Mouse (Mus musculus) lung, postnatal 25 days (tissue): ENCODE data around the gene Lman2l.

Experiments used
- DNase-seq: peaks from one replicate; pipeline ENCODE4 v3.0.0; 2022; ENCODE audit warnings: low spot score

The Lman2l gene

DNA sequence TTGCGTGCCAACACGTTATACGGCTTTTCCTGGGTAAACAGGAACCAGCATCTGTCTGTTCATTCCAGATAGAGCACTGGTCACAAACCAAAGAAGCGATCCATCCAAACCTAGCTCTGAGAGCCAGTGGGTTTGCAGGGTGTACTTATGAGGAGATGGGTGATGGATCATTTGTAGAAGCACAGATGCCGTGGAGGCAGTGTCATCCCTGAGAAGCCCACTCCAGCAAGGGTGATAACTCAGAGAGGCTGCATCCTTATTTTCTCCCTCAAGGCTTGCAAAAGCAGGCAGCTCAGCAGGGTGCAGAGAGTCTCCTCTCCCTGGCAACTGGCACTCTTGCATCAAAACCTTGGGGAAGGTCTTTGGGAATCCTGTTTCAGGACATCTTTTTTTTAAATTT, 13.1 kb upstream of the Lman2l start:
- no peak for DNase-seq

DNA sequence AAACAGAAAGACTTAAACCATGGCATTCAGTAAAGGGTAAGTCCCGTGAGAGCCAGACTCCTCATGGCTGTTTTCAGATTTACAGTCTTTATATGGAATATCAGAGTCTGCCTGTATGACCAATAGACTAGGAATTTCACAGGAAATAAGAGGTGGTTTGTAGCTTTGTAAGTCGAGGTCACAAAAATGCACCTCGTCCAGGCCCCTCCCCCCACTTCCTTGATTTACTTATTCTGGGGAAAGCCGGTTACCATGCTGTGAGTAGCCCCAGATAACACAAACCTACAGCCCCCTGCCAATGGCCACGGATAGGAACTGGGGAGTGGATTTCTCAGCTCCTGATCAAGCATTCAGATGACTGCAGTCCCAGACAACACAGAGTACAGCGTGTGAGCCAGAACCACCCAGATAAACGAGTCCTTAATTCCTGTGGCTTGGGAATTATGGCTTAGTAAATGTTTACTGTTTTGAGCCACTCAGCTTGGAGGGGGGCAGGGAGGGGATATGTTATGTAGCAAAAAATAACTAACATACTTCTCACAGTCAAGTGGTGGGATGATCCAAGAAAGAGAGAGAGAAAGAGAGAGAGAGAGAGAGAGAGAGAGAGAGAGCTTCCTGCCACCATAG, 12.4 kb upstream of the Lman2l start:
- no peak for DNase-seq

DNA sequence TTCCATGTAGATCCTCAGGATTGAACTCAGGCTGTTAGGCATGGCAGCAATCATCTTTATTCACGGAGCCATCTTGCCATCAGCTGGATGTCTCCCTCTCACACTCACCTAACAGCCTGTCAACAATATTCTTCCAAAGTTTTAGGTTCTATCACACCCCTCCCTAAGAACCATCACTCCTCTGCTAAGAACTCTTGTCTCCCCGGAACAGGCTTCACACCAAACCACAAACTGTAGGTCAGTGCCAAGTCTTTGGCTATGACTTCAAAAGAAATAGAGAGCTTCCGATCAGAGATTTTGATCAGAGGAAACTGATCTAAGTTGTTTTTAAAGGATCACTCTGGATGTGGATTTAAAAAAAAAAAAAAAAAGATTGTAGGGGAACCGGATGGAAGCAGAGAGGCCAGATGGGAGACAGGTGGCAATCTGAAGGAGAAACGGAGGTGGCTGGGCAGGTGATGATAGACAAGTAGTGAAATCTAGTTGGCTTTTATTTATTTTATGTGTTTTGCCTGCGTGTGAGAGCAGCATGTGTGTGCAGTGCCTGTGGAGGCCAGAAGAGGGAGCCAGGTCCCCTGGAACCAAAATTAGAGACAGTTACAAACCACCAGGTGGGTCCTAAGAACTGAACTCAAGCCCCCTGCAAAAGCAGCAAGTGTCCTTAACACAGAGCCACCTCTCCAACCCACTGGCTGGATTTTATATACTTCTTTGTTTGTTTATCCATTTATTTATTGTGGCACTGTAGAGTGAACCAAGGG, 9.2 kb upstream of the Lman2l start:
- DNase-seq: no peak

DNA sequence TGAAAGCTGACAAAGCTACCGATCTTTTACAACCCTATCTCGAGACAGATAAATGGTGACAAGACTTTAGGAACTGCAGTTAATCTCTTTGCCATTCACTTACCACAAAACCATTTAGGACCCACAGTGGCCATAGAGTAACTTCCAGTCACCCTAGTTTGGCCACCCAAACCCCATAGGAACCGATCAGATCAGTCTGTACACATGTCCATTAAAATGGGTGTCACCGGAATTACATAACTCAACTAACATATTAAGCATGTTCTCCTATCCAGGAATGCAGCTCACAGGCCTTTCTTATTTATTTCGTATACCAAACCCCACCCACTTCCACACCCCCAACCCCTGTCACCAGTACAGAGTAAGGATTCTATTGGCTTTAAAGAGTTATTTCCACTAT, 1.8 kb upstream of the Lman2l start:
- no peak for DNase-seq

DNA sequence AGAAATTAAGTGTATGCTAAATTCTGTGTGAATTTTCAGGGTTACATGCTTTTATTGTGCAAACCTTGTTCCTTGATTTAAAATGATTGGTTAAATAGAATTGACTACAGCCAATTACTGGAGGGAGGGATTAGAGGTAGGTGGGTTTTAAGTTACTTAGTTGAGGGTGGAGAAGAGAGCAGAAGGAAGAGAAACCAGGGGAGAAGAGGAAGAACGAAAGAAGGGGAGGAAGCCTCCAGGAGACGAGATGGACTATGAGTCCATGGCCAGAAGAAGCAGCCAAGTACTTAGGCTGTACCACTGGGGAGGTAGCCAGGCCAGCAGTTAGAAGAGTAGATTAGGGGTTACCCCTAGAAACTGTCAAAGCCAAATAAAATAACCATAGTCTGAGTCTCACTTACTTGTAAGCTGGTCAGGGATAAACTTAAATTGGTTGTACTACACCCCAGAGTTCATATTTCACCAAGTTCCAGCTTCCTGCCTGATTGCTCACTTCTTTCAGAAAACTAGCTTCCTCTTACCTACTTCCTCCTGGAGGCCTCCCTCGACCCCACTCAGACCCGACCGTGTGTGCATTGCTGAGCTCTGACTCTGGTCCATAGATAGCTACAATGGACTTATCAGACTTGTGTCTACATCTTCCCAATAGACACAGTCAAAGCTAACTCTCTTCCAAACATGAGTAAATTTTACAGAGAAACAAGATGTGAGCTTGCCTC, 1.2 kb upstream of the Lman2l start:
- no peak for DNase-seq

DNA sequence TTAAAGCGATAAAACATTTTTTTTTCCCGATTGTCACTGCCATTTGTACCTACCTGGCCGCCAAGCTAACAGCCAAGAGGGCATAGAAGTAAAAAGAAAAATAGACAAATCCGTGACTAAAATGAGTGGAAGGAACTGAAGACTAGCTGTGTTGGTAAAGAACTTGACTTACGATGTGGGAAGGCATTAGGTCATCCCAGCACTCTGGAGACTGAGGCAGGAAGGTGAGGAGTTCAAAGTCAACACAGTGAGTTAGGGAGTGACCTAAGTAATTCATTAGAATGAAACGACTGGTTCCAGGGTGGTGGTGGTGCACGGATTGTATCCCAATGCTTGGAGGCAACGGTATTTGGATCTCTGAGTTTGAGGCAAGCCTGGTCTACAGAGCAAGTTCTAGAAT, 437 bp upstream of the Lman2l start:
- no peak for DNase-seq

DNA sequence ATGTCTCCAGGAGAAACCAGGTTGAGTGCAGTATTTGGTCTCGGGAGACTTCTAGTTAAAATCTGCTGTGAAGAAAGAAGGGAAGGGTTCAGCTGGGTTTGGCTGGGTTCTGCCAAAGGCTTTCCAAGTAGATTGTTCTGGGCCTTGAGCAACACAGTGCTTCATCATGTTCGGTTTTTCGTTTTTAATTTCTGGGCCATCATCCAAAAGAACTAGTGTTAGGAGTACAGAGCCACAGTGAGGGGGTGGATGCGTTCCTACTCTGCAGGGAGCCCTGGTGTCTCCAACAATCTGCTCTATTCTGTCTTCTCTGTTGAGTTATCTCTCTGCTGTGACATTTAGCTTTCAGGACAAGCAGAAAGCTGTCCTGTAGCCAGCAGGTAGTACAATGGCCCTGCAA, 4.0 kb downstream of the Lman2l start:
- peak; percentile 35 for DNase-seq

DNA sequence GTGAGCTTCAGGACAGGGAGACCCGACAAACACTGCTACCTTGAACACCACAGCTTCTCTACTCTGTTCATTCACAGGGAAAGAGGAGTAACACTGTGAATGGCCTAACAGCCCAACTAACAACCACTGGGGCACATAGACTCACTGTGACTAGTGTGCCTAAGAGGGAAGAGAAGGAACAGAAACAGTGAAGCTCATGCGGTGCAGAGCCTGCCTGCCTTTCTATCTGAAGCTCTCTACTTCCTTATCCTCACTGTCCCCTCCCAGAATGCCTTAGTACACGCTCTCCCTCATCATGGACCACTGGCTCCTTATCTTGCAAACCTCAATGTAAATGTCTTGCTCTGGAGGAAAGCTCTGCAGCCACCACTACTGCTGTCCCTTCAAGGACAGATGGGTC, 7.8 kb downstream of the Lman2l start:
- no peak for DNase-seq

DNA sequence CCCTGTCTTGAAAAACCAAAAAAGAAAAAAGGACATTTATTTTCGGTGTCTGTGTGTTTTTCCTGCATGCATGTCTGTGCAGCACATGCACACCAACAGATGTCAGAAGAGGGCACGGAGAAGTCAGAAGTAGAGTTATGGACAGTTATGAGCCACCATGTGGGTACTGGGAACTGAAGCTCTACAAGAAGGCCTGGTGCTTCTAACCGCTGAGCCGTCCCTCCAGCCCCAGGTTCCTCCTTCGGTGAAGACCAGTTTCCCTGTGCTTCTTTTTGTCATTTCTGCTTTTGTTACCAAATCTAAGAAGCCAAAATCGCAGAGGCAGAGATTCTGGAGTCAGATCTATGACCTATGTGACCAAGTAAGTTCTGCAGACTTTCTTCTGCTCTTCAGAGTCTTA, 8.6 kb downstream of the Lman2l start:
- no peak for DNase-seq

DNA sequence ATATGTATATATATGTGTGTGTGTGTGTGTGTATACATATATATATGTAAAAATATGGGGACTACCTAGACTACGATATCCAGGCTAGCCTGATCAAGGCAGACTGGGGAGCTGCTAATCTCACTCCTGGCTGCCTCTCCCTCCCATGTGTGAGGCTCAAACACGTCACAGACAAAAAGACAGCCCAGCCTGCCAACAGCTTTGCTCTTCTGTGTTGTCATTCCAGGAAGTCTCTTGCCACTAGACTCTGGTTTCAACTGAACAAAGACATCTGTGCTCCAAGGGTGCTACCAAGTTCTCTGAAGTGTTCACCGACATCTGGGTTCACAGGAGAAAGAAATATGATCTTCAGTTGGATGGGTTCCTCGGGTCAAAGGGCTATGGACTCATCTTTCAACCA, 10.0 kb downstream of the Lman2l start:
- DNase-seq: no peak

DNA sequence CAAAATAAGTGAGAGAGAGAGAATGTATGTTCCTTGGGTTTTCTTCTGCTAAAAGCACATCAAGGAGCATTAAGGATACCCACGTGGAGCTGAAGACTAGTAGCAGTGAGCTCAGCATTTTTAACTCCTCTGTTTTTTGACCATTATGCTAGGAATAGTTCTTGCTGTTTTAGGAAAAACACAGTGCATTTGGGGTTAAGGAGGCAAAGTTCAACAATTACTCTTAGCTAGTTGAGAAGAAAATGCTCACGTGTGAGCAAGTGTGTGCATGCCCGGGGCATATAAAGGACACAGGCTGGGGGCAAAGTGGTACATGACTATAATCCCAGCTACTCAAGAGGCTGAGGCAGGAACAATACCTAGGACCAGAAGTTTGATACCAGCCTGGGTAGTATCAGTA, 11.5 kb downstream of the Lman2l start:
- no peak for DNase-seq

DNA sequence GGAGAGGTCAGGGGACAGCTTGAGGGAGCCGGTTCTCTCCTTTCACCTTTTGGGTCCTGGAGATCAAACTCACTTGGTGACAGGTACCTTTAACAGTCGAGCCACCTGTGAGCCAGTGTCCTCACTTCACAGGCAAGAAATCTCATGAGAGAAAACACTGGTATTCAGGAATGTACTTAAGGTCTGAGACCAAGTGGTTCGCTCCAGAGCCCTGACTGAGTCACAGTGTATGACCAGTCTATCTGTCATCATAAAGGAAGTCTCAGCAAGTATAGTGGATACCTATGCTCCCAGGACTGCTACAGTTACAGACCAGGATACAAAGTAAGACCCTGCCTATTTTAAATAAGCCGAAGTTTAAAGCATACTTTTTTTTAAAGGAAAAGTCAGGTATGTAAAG, 12.1 kb downstream of the Lman2l start:
- DNase-seq: no peak

DNA sequence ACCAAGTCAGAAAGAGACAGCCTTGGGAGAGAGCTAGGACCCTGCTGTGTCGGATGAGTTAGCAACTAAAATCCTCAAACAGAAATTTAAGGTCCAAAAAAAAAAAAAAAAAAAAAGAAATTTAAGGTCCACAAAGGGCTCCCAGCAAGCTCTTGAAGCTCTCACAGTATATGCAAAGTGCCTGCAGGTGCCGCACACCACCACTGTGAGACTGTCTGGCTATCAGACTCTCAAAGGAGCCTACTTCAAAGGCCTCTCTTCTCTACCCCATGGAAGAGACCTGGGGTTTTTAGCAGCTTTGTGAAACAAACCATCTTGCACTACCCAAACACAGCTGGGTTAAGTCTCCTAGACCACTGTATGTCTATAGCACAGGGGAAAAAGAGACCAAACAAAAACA, 15.6 kb downstream of the Lman2l start:
- no peak for DNase-seq

DNA sequence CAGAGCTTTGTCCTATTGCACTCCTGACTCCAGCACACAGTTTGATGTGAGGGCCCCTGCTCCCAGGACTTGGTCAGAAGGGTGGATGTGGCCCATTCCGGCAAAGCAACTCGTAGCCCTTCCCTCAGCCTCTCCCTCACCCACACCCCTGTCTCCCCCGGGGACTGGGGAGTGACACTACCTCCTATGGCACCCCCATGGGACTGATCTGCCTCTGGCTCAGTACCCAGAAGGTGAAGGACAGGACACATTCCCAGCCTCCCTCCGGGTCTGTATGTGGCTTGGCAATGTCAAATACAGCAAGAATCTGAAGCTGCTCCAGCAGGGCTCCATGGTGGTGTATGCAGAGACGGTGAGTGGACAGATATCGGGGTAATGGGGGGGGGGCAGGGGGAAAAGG, 40.5 kb downstream of the Lman2l start:
- no peak for DNase-seq

DNA sequence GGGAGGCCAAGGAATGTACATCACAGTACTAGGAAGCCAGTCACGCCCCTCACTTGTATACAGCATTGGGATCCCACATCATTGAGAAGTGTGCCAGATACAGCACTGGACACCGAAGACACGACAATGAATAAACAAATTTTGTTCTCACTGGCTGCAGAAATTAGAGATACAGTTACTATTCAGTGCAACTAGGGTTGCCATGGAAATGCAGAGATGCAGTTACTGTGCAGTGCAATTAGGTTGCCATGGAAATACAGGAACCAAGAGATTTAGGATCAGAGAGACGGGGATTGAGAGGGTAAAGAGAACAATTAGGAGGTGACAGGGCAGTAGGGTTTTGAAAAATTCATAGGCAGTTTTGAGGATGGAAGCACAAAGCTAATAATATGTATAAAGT, 43.6 kb downstream of the Lman2l start:
- no peak for DNase-seq

DNA sequence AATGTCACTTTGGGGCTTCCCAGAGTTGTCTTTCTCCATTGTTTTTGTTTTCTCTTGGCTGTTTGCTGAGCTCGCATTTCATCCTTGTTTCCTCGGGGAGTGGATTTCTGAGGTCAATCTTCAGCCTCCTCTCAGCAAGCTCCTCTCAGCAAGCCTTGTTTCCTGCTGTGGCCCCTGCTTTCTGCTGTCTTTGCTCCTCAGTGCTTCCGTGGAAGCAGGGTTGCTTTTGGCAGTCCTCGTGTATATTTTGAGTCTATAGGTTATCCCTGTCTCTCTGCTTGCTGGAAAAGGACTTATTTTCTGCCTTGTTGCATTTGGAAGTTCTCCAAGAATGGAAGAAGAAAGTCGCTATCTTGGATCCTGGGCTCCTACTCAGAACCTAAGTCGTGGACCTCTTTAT, 48.0 kb downstream of the Lman2l start:
- no peak for DNase-seq

DNA sequence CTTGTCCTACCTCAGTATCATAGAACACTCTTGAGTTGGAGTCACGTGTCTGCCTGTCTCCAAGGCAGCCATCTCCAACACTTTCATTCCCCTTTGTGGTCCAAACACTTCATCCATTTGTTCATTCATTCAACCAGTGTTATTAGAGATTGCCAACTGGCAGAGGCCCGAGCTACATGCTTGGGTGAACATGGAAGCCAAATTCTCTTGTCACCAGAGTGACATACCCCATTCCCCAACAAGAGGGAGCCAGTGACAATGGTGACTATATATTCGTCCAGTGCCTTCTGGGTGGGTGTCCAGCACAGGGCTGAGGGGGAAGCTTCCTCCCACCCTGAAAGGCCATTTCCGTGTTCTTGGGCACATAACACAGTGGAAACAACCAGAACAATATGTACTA, 65.5 kb downstream of the Lman2l start:
- DNase-seq: no peak

DNA sequence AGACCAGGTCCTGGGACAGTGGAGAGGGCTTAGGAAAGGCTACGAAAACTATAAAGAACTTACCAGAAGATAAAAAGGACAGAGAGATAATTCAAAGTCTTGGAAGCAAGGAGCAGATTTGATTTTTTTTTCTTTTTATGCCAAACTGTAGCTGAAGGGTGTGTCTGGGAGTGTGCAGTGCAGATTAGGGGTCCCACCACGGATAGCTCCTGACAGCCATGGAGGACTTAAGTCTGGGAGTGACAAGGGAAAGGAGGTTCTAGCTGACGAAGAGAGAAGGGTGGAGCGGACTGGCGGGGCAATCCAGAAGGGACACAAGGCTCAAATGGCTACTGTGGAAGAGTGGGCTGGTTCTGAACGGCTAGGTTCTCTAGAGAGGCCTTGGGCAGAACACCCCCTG, 66.2 kb downstream of the Lman2l start:
- no peak for DNase-seq

DNA sequence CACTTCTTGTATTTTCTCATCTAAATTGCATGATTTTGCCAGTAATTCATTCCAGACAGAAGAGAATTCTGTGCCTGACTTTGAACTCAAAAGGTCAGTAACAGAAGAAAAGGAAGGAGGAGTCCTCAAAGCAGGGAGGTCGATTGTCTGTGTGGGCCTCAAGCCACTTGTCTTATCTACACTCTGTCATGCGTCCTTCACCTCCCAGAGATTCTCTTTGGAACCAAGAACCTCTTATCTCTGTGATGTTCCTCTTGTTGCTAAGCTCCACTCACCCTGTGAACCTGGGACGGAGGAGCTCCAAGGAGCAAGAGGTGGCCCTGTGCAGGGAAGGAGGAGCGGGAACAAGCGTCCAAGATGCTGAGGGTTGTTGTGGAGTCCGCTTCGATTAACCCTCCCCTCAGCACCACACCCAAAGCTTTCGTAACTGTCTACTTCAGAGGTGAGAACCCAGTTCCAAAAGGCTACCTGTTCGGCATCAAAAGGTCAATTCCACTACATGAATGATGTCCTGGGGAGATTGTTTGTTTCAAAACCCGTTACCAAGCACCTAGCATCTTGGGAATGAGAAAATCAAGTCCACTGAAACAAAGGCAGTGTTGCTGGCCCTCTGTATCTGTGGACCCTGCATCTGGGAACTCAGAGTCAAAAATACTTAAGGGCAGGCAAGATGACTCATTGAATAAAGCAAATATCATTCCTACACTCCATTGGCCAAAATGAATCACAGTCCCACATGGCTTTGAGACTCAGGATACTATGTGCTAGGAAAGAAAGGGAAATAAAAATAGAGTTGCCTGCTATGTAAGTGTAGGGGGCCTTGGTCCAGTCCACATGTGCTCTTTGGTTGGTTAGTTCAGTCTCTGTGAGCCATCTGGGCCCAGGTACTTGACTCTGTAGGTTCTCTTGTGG, 72.9 kb downstream of the Lman2l start, which contains the start of gene Fer1l5:
Gene Fer1l5 (plus strand): TSS at position 358 of the 912 bp plus-strand sequence.
- no peak for DNase-seq

DNA sequence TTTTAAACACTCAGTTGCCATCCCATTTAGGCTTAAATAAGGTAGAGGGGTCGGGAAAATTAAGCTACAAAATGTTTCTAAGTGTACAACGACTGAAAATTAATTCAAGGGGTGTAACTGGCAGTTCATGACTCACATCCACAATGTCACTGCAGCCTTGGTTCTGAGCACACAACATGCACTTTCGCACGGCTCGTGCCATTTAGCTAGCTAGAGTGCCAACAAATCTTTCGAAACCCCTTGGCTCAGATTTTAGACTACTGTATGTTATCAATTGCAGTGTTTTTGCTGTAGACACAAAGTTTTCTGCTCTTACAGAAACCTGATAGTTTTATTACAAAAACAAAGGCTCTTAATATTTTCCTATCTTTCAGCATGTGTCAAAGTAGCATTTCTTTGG, 74.2 kb downstream of the Lman2l start:
- DNase-seq: no peak
